ENCODE assay signal across 11 mouse cellular contexts in genomic region chr17:36265834-36266233, GRCm38 (mm10). TPM values are rescaled to one million over a fixed set of nuclear protein-coding genes. Genes with fewer than 3 reads are reported as not detected.
DNase-seq lines count a peak whose midpoint lies in the region; ATAC-seq and TF ChIP-seq lines count a peak whose summit lies in the region.
"Had no signal": no experiment of that assay in that cellular context is flagged by ENCODE, and none has a peak within 500 bp of the region (broad histone marks: within the 10 kb centered on the region; RNA-seq: fewer than 3 reads in every experiment).

No protein-coding gene starts in this region.

- TF ChIP-seq EP300 in ES-Bruce4 (IDR thresholded peaks at IDR 0.05; ENCODE audit: insufficient read depth, low read depth, low read length): no peak

- no peaks in the 10 kb centered on the region for H3K9me3 ChIP-seq in kidney, postnatal 0 days (replicated peaks; ENCODE audit: low read length)
- H3K9me3 ChIP-seq in kidney, embryonic 15.5 days (replicated peaks): no peaks in the 10 kb centered on the region
- H3K9me3 ChIP-seq in ES-Bruce4 (replicated peaks; ENCODE audit: control insufficient read depth, insufficient read depth, low read length, poor library complexity, severe bottlenecking): no peaks in the 10 kb centered on the region

- no peak overlapping the region for H3K27ac ChIP-seq in kidney, postnatal 0 days
- no peak overlapping the region for H3K27ac ChIP-seq in kidney, embryonic 15.5 days
- H3K27ac ChIP-seq in ES-Bruce4 (ENCODE audit: insufficient read depth, low read length): peak overlapping the region; percentile 25; the same call in 1 of the 2 replicates

- no peak overlapping the region for H3K9ac ChIP-seq in kidney, postnatal 0 days (ENCODE audit: low read depth, low read length)
- H3K9ac ChIP-seq in kidney, embryonic 15.5 days: no peak overlapping the region
- no peak overlapping the region; the same call in 1 of the 2 replicates for H3K9ac ChIP-seq in ES-Bruce4 (ENCODE audit: low read depth, poor library complexity, severe bottlenecking)

- no peak for ATAC-seq in kidney, postnatal 0 days (replicated peaks; ENCODE audit: low FRiP score, low read depth)
- ATAC-seq in kidney, embryonic 15.5 days (replicated peaks; ENCODE audit: low FRiP score): no peak
- no peak for ATAC-seq in erythroblast, adult 5-6 weeks (replicated peaks; ENCODE audit: low FRiP score, poor library complexity, severe bottlenecking)

- peaks cover 8% of the 10 kb centered on the region; the same call in 1 of the 2 replicates for H3K4me1 ChIP-seq in kidney, postnatal 0 days (replicated peaks; ENCODE audit: insufficient read depth, low read length)
- peaks cover 12% of the 10 kb centered on the region for H3K4me1 ChIP-seq in kidney, embryonic 15.5 days
- no peaks in the 10 kb centered on the region for H3K4me1 ChIP-seq in ES-Bruce4 (ENCODE audit: control insufficient read depth, insufficient read depth, low read length)

- no peaks in the 10 kb centered on the region for H3K27me3 ChIP-seq in kidney, postnatal 0 days (ENCODE audit: insufficient read depth, low read length)
- no peaks in the 10 kb centered on the region for H3K27me3 ChIP-seq in kidney, embryonic 15.5 days
- H3K27me3 ChIP-seq in ES-Bruce4 (ENCODE audit: control insufficient read depth, insufficient read depth, low read length, poor library complexity, severe bottlenecking): no peaks in the 10 kb centered on the region
- no peaks in the 10 kb centered on the region for H3K27me3 ChIP-seq in splenic B cell, adult 2 months (ENCODE audit: control insufficient read depth, insufficient read depth, low read length, poor library complexity, severe bottlenecking)

- no peak for DNase-seq in kidney, postnatal 0 days (ENCODE audit: low spot score)
- peak; percentile 30 for DNase-seq in lung, postnatal 10 days
- DNase-seq in splenic B cell, adult 2 months (ENCODE audit: low read depth, low spot score): peak; percentile 82
- DNase-seq in adrenal gland, postnatal 10 days: no peak
- no peak for DNase-seq in urinary bladder, adult 2 months (ENCODE audit: low spot score)

- 82% methylated on average over 5 of the region's 5 CpGs for WGBS in kidney, postnatal 0 days
- 76% methylated on average over 5 of the region's 5 CpGs for WGBS in kidney, embryonic 15.5 days

- H3K4me2 ChIP-seq in kidney, postnatal 0 days (ENCODE audit: low read length): no peak overlapping the region
- H3K4me2 ChIP-seq in kidney, embryonic 15.5 days: no peak overlapping the region
- H3K4me2 ChIP-seq: heart, embryonic 11.5 days had no signal

- 0 out of 2 replicates have a peak, but pooled peaks have one; percentile 30 for TF ChIP-seq CTCF in kidney, postnatal 0 days (IDR thresholded peaks at IDR 0.05; ENCODE audit: low read depth)
- no peak for TF ChIP-seq CTCF in ES-Bruce4 (IDR thresholded peaks at IDR 0.05; ENCODE audit: low read depth, low read length)

- no peak overlapping the region for H3K4me3 ChIP-seq in kidney, postnatal 0 days (replicated peaks; ENCODE audit: low read depth, low read length)
- H3K4me3 ChIP-seq in kidney, embryonic 15.5 days (replicated peaks): no peak overlapping the region
- no peak overlapping the region for H3K4me3 ChIP-seq in ES-Bruce4 (ENCODE audit: low read depth, low read length)

- TF ChIP-seq POLR2A in ES-Bruce4 (IDR thresholded peaks at IDR 0.05; ENCODE audit: insufficient read depth, low read length): no peak

- H3K36me3 ChIP-seq in kidney, postnatal 0 days (ENCODE audit: insufficient read depth, low read length): peaks cover 53% of the 10 kb centered on the region
- peaks cover 77% of the 10 kb centered on the region for H3K36me3 ChIP-seq in kidney, embryonic 15.5 days
- peaks cover 30% of the 10 kb centered on the region for H3K36me3 ChIP-seq in ES-Bruce4 (ENCODE audit: control insufficient read depth, insufficient read depth, low read length, poor library complexity, severe bottlenecking)
- H3K36me3 ChIP-seq in splenic B cell, adult 2 months (ENCODE audit: control insufficient read depth, insufficient read depth, low read length, poor library complexity, severe bottlenecking): peaks cover 8% of the 10 kb centered on the region

RNA-seq across cellular contexts. Expression of gene Trim39, which starts 6.2 kb away (rescaled TPM):
- polyA plus RNA-seq in kidney, postnatal 0 days (2015; fragmentation: Nextera tagmentation; extraction: Ambion mirVana): 9.6 and 10.2 TPM in 2 replicates
- 16.4 and 19.5 TPM in 2 replicates for polyA plus RNA-seq in kidney, embryonic 15.5 days (2015; fragmentation: Nextera tagmentation; extraction: Ambion mirVana)
- 14.2 and 15.5 TPM in 2 replicates for polyA plus RNA-seq in ES-Bruce4 (2011; ENCODE audit: insufficient read depth, insufficient read length, low read depth, missing spikeins)
- total RNA-seq in adrenal gland, postnatal 10 days (2021): 10 to 100 TPM; 13.8 to 17.8 TPM
- polyA plus RNA-seq in urinary bladder, adult 2 months (2012; rRNA removed): 23.9 and 26.8 TPM in 2 replicates
- 5.8 and 8.2 TPM in 2 replicates for total RNA-seq in erythroblast, adult 5-6 weeks (2015; ENCODE audit: low replicate concordance)
- 9.0 and 21.3 TPM in 2 replicates for total RNA-seq in erythroblast, adult 5-6 weeks (2017; ENCODE audit: low replicate concordance)

RNA-seq across cellular contexts. Expression of gene Rpp21, which starts 8.0 kb away (rescaled TPM):
- 119 and 137 TPM in 2 replicates for polyA plus RNA-seq in kidney, postnatal 0 days (2015; fragmentation: Nextera tagmentation; extraction: Ambion mirVana)
- polyA plus RNA-seq in kidney, embryonic 15.5 days (2015; fragmentation: Nextera tagmentation; extraction: Ambion mirVana): 107 and 113 TPM in 2 replicates
- polyA plus RNA-seq in ES-Bruce4 (2011; ENCODE audit: insufficient read depth, insufficient read length, low read depth, missing spikeins): 32.1 and 35.0 TPM in 2 replicates
- 10 to 100 TPM; 38.3 to 48.1 TPM for total RNA-seq in adrenal gland, postnatal 10 days (2021)
- polyA plus RNA-seq in urinary bladder, adult 2 months (2012; rRNA removed): 59.0 and 76.1 TPM in 2 replicates
- 12.3 and 23.6 TPM in 2 replicates for total RNA-seq in erythroblast, adult 5-6 weeks (2015; ENCODE audit: low replicate concordance)
- total RNA-seq in erythroblast, adult 5-6 weeks (2017; ENCODE audit: low replicate concordance): 4.8 and 5.4 TPM in 2 replicates

RNA-seq across cellular contexts. Expression of gene H2-M10.2, which starts 20.5 kb away (rescaled TPM):
- polyA plus RNA-seq in kidney, postnatal 0 days (2015; fragmentation: Nextera tagmentation; extraction: Ambion mirVana): not detected in 2 replicates
- polyA plus RNA-seq in kidney, embryonic 15.5 days (2015; fragmentation: Nextera tagmentation; extraction: Ambion mirVana): 0.14 TPM in 1 of 2 replicates, not detected in the other
- not detected in 2 replicates for polyA plus RNA-seq in ES-Bruce4 (2011; ENCODE audit: insufficient read depth, insufficient read length, low read depth, missing spikeins)
- not detected for total RNA-seq in adrenal gland, postnatal 10 days (2021)
- polyA plus RNA-seq in urinary bladder, adult 2 months (2012; rRNA removed): not detected in 2 replicates
- total RNA-seq in erythroblast, adult 5-6 weeks (2015; ENCODE audit: low replicate concordance): not detected in 2 replicates
- not detected in 2 replicates for total RNA-seq in erythroblast, adult 5-6 weeks (2017; ENCODE audit: low replicate concordance)
- polyA plus RNA-seq: embryonic facial prominence, embryonic 14.5 days; heart, embryonic 11.5 days; lung, embryonic 16.5 days had no signal

Comparison
In these comparisons a context has a peak if more than half of its experiments do, and no peak if none do; other contexts are left out.
1. DNase-seq: peak in lung, postnatal 10 days (single experiment) and splenic B cell, adult 2 months (single experiment); none in kidney, postnatal 0 days (single experiment), adrenal gland, postnatal 10 days (single experiment) and urinary bladder, adult 2 months (single experiment).